Mouse (Mus musculus) neural tube, embryonic 13.5 days (tissue): Measurements from ENCODE around the gene Mark3. TPM values are rescaled to one million over a fixed set of nuclear protein-coding genes. Genes with fewer than 3 reads are reported as not detected.
"Not testable (repeated sequence)": the region's sequence is repeated elsewhere in the genome, so short reads cannot be mapped to it uniquely, and the experiment has no call there.

Experiments
- ATAC-seq: fragments of 200-750 bp; cut with Nextera tagmentation; 2 replicates; pipeline ENCODE4 v1.8.0; 2017; ENCODE audit warnings: low read depth, mild to moderate bottlenecking, moderate TSS enrichment, moderate library complexity
- H3K27ac ChIP-seq: fragments of 300-500 bp; sonication (generic); replicated peaks from 2 replicates; pipeline ENCODE4 v1.5.1; 2015; ENCODE audit warnings: moderate library complexity, mild to moderate bottlenecking, inconsistent platforms
- H3K27me3 ChIP-seq: fragments of 300-500 bp; sonication (generic); 2 replicates; pipeline ENCODE4 v1.6.1; 2015; ENCODE audit warnings: mild to moderate bottlenecking, inconsistent platforms
- H3K36me3 ChIP-seq: fragments of 300-500 bp; sonication (generic); 2 replicates; pipeline ENCODE4 v1.6.1; 2015; ENCODE audit warnings: mild to moderate bottlenecking, inconsistent platforms
- H3K4me1 ChIP-seq: fragments of 300-500 bp; sonication (generic); replicated peaks from 2 replicates; pipeline ENCODE4 v1.6.1; 2015; ENCODE audit warnings: inconsistent platforms
- H3K4me2 ChIP-seq: fragments of 300-500 bp; sonication (generic); 2 replicates; pipeline ENCODE4 v1.6.1; 2015; ENCODE audit warnings: inconsistent platforms, mild to moderate bottlenecking, moderate library complexity
- H3K4me3 ChIP-seq: fragments of 300-500 bp; sonication (generic); 2 replicates; pipeline ENCODE4 v1.5.1; 2015; ENCODE audit warnings: mild to moderate bottlenecking, inconsistent platforms
- H3K9ac ChIP-seq: fragments of 300-500 bp; sonication (generic); 2 replicates; pipeline ENCODE4 v1.6.1; 2015; ENCODE audit warnings: moderate library complexity, mild to moderate bottlenecking, inconsistent platforms
- H3K9me3 ChIP-seq: fragments of 300-500 bp; sonication (generic); 2 replicates; pipeline ENCODE4 v1.6.1; 2016; ENCODE audit warnings: inconsistent platforms
- WGBS: fragments of 180-500 bp; shearing (Covaris S2); methylation state at CpG from one replicate; pipeline ENCODE4 v1.1.7; 2015; 5-methylcytosine and 5-hydroxymethylcytosine counted together
- polyA plus RNA-seq: library from polyadenylated mRNA; unstranded; fragments of >200 nt; fragmentation: Nextera tagmentation; extraction: Ambion mirVana; gene quantifications from 2 replicates; pipeline ENCODE4 v1.2.1, GENCODE M21; 2015

Mark3 gene
- polyA plus RNA-seq, 1 experiment from 2014 or later: 61.5 TPM

- 97% methylated on average over 11 of the region's 11 CpGs for WGBS
Measured at GRCm38 (mm10) chr12:111661554-111661953, 87.2 kb downstream of the Mark3 start.

GRCm38 (mm10) chr12:111663228-111664143, 89.2 kb downstream of the Mark3 start:
- Histone ChIP-seq H3K36me3 (peaks cover 63% of the 10 kb centered on the region), H3K9ac (no peak overlapping the region), H3K27me3 (no peaks in the 10 kb centered on the region), H3K4me2 (no peak overlapping the region), H3K9me3 (no peaks in the 10 kb centered on the region), H3K27ac (peak overlapping the region; percentile 59; the same call in 1 of the 2 replicates), H3K4me1 (peaks cover 17% of the 10 kb centered on the region), H3K4me3 (no peak overlapping the region)
- WGBS: 80% methylated on average over 17 of the region's 17 CpGs
- ATAC-seq: no peak

More at GRCm38 (mm10) chr12:111661554-111661953, 87.2 kb downstream of the Mark3 start:
- H3K4me1 ChIP-seq, H3K9ac ChIP-seq, H3K4me3 ChIP-seq, ATAC-seq, H3K27me3 ChIP-seq, H3K27ac ChIP-seq, H3K9me3 ChIP-seq, H3K4me2 ChIP-seq: not testable (repeated sequence)
- H3K36me3 ChIP-seq: peaks cover 69% of the 10 kb centered on the region

GRCm38 (mm10) chr12:111664144-111664634, 89.9 kb downstream of the Mark3 start:
- ATAC-seq: no peak
- no peak overlapping the region for H3K4me2 ChIP-seq
- WGBS: 59% methylated on average over 6 of the region's 6 CpGs
- H3K9ac ChIP-seq: no peak overlapping the region
- H3K36me3 ChIP-seq: peaks cover 65% of the 10 kb centered on the region
- H3K4me3 ChIP-seq: no peak overlapping the region
- H3K27me3 ChIP-seq: no peaks in the 10 kb centered on the region
- H3K9me3 ChIP-seq: no peaks in the 10 kb centered on the region
- H3K27ac ChIP-seq: peak overlapping the region; percentile 59; the same call in 1 of the 2 replicates
- peaks cover 24% of the 10 kb centered on the region for H3K4me1 ChIP-seq

- Histone ChIP-seq H3K36me3 (peaks cover 64% of the 10 kb centered on the region), H3K9ac (no peak overlapping the region), H3K27me3 (no peaks in the 10 kb centered on the region), H3K9me3 (no peaks in the 10 kb centered on the region), H3K4me1 (peaks cover 35% of the 10 kb centered on the region), H3K4me2 (no peak overlapping the region), H3K27ac (no peak overlapping the region), H3K4me3 (no peak overlapping the region)
- 85% methylated on average over 13 of the region's 13 CpGs for WGBS
- ATAC-seq: no peak
Measured at GRCm38 (mm10) chr12:111665041-111665880, 90.9 kb downstream of the Mark3 start.

- peaks cover 44% of the 10 kb centered on the region for H3K4me1 ChIP-seq
- no peak for ATAC-seq
- no peaks in the 10 kb centered on the region for H3K9me3 ChIP-seq
- WGBS: 81% methylated on average over 13 of the region's 13 CpGs
- no peaks in the 10 kb centered on the region for H3K27me3 ChIP-seq
- H3K27ac ChIP-seq: no peak overlapping the region
- H3K4me2 ChIP-seq: no peak overlapping the region
- no peak overlapping the region for H3K4me3 ChIP-seq
- peaks cover 56% of the 10 kb centered on the region for H3K36me3 ChIP-seq
- H3K9ac ChIP-seq: no peak overlapping the region
Measured at GRCm38 (mm10) chr12:111666380-111666779, 92.1 kb downstream of the Mark3 start.

GRCm38 (mm10) chr12:111667421-111667820, 93.1 kb downstream of the Mark3 start:
- 91% methylated on average over 5 of the region's 5 CpGs for WGBS
- H3K27me3 ChIP-seq: no peaks in the 10 kb centered on the region
- H3K4me3 ChIP-seq: no peak overlapping the region
- no peaks in the 10 kb centered on the region for H3K9me3 ChIP-seq
- no peak overlapping the region for H3K4me2 ChIP-seq
- no peak for ATAC-seq
- no peak overlapping the region for H3K9ac ChIP-seq
- H3K36me3 ChIP-seq: peaks cover 46% of the 10 kb centered on the region
- H3K27ac ChIP-seq: 0 out of 2 replicates have a peak overlapping the region, but pooled peaks have one; percentile 95
- peaks cover 46% of the 10 kb centered on the region for H3K4me1 ChIP-seq

- ATAC-seq: peak; percentile 15; the same call in 1 of the 2 replicates
- H3K9me3 ChIP-seq: no peaks in the 10 kb centered on the region
- H3K27me3 ChIP-seq: no peaks in the 10 kb centered on the region; the same call in 1 of the 2 replicates
- peak overlapping the region; percentile 97 for H3K4me2 ChIP-seq
- 0% methylated on average over 8 of the region's 8 CpGs for WGBS
- peak overlapping the region; percentile 99 for H3K9ac ChIP-seq
- peak overlapping the region; percentile 95 for H3K27ac ChIP-seq
- peaks cover 54% of the 10 kb centered on the region for H3K4me1 ChIP-seq
- H3K4me3 ChIP-seq: peak overlapping the region; percentile 97
- H3K36me3 ChIP-seq: peaks cover 45% of the 10 kb centered on the region
Measured at GRCm38 (mm10) chr12:111668457-111668912, 94.2 kb downstream of the Mark3 start.

GRCm38 (mm10) chr12:111669000-111669788, 94.9 kb downstream of the Mark3 start:
- Histone ChIP-seq H3K9ac (peak overlapping the region; percentile 99), H3K4me3 (peak overlapping the region; percentile 97), H3K36me3 (peaks cover 39% of the 10 kb centered on the region), H3K9me3 (no peaks in the 10 kb centered on the region), H3K4me2 (peak overlapping the region; percentile 97), H3K27me3 (no peaks in the 10 kb centered on the region; the same call in 1 of the 2 replicates), H3K4me1 (peaks cover 48% of the 10 kb centered on the region), H3K27ac (peak overlapping the region; percentile 95)
- WGBS: 48% methylated on average over 23 of the region's 23 CpGs
- no peak for ATAC-seq

- peak overlapping the region; percentile 97 for H3K4me2 ChIP-seq
- WGBS: 45% methylated on average over 8 of the region's 8 CpGs
- H3K27ac ChIP-seq: peak overlapping the region; percentile 95
- no peak for ATAC-seq
- H3K9ac ChIP-seq: peak overlapping the region; percentile 99
- H3K4me3 ChIP-seq: peak overlapping the region; percentile 97
- H3K36me3 ChIP-seq: peaks cover 37% of the 10 kb centered on the region
- H3K4me1 ChIP-seq: peaks cover 46% of the 10 kb centered on the region
- no peaks in the 10 kb centered on the region for H3K9me3 ChIP-seq
- H3K27me3 ChIP-seq: no peaks in the 10 kb centered on the region; the same call in 1 of the 2 replicates
Measured at GRCm38 (mm10) chr12:111669961-111670360, 95.6 kb downstream of the Mark3 start.

- Histone ChIP-seq H3K36me3 (peaks cover 31% of the 10 kb centered on the region), H3K27me3 (no peaks in the 10 kb centered on the region; the same call in 1 of the 2 replicates), H3K4me1 (peaks cover 46% of the 10 kb centered on the region), H3K9ac (peak overlapping the region; percentile 99), H3K4me3 (peak overlapping the region; percentile 97), H3K9me3 (no peaks in the 10 kb centered on the region), H3K4me2 (peak overlapping the region; percentile 97), H3K27ac (peak overlapping the region; percentile 95)
- no peak; the same call in 1 of the 2 replicates for ATAC-seq
- 3% methylated on average over 29 of the region's 29 CpGs for WGBS
Measured at GRCm38 (mm10) chr12:111670371-111670971, 96.1 kb downstream of the Mark3 start.
